Mouse (Mus musculus) ES-E14 (cell line): ENCODE measurements around the gene Smg1.

Source experiments
- CHD2 ChIP-seq: IDR thresholded peaks from 2 replicates; pipeline ENCODE4 v1.6.1; 2014; ENCODE audit warnings: mild to moderate bottlenecking, low read depth, low read length, inconsistent platforms
- HCFC1 ChIP-seq: IDR thresholded peaks from 2 replicates; pipeline ENCODE4 v1.6.1; 2012; ENCODE audit warnings: low read length, inconsistent platforms, borderline replicate concordance; ENCODE audit not compliant: insufficient read depth
- ZC3H11A ChIP-seq: IDR thresholded peaks from 2 replicates; pipeline ENCODE4 v1.6.1; 2012; ENCODE audit warnings: low read depth, mild to moderate bottlenecking, inconsistent platforms, low read length, borderline replicate concordance
- ZNF384 ChIP-seq: IDR thresholded peaks from 2 replicates; pipeline ENCODE4 v1.6.1; 2012; ENCODE audit warnings: low read depth, low read length, inconsistent platforms

- TF ChIP-seq ZNF384: no peak
- no peak for TF ChIP-seq CHD2
- TF ChIP-seq HCFC1: no peak
- no peak for TF ChIP-seq ZC3H11A
These were observed 39.7 kb upstream of the Smg1 start for GRCm38 (mm10) chr7:118283186-118283585.
